Mouse (Mus musculus) gastrocnemius, postnatal 14 days (tissue): ENCODE data around the gene Icam2. TPM values are rescaled to one million over a fixed set of nuclear protein-coding genes. Genes with fewer than 3 reads are reported as not detected.

Experiments
- DNase-seq: peaks from one replicate; pipeline ENCODE4 v3.0.0; 2021; ENCODE audit warnings: mixed read lengths
- intact Hi-C: fragments of 180-260 bp; cut with DNase I; formaldehyde crosslinking; loops from one replicate; pipeline ENCODE4 v1.15.1; 2025; ENCODE audit warnings: low total_unique reads
- total RNA-seq, 2 experiments: library from RNA; stranded (reverse); gene quantifications; 2 replicates each; pipeline ENCODE4 v1.2.3; 2021

Icam2 gene
- total RNA-seq, 2 experiments from 2014 or later, result 11.7 to 12.2 TPM

DNA sequence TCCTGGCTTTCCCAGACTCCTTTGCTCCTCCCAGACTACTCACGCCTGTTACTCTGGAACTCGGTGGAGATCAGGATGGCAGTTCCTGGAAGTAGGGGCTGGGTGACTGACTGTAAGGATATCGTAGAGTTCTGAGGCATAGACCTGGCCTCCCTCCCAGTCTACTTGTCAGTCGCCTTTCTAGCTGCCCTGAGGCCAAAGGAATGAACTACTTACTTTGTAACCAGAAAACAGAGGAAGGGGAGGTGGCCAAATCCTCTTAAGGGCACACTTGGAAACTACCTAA, 5.4 kb upstream of the Icam2 start:
- no peak for DNase-seq
- intact Hi-C loops, result loop anchor here (5.0 kb wide), 1 partner anchor 91 kb away; the partner anchor contains the start of gene Gh

GRCm38 (mm10) chr11:106392597-106393330, 4.9 kb upstream of the Icam2 start:
- intact Hi-C loops, result loop anchor here (5.0 kb wide), 1 partner anchor 90 kb away; the partner anchor contains the start of gene Gh
- no peak for DNase-seq

DNA sequence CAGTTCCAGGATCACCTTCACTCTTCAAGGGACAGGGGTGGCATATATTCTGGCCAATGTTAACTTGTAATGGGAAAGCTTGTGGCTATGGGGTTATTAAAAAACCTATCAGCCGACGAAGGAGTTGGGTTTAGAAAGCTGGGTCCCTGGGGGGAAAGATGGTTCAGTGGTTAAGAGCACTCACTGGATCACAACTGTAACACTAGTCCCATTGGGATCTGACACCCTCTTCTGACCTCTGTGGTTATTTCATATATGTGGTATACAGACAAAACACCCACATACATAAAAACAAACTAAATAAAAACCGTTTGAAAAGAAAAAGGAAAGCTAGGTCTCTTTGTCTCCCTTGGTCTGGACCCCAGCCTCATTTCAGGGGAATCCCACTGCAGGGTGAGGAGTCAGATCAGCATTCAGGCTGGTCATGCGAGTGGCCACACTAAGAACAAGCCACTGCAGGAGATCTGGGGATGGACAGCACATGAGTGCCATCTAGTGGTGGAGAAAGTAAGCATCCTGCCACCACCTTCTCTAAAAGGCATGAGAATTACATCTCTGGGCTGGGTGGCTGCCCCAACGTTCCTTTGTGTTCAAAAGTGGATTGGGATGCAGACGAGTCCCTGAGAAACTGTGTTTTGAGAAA, 3.8 kb upstream of the Icam2 start:
- peak; percentile 60 for DNase-seq
- intact Hi-C loops, result loop anchor here (5.0 kb wide), 1 partner anchor 89 kb away; the partner anchor contains the start of gene Gh

DNA sequence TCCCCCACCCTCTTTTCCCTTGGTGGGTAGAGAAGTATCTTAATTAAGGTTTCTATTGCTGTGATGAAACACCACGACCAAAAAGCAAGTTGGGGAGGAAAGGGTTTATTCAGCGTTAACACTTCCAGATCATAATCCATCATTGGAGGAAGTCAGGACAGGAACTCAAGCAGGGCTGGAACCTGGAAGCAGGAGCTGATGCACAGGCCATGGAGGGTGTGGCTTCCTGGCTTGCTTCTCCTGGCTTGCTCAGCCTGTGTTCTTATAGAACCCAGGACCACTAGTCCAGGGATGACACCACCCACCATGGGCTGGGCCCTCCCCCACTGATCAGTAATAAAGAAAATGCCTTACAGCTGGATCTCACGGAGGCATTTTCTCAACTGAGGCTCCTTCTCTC, 2.9 kb upstream of the Icam2 start:
- no peak for DNase-seq
- intact Hi-C loops, result loop anchor here (5.0 kb wide), 1 partner anchor 88 kb away; the partner anchor contains the start of gene Gh

DNA sequence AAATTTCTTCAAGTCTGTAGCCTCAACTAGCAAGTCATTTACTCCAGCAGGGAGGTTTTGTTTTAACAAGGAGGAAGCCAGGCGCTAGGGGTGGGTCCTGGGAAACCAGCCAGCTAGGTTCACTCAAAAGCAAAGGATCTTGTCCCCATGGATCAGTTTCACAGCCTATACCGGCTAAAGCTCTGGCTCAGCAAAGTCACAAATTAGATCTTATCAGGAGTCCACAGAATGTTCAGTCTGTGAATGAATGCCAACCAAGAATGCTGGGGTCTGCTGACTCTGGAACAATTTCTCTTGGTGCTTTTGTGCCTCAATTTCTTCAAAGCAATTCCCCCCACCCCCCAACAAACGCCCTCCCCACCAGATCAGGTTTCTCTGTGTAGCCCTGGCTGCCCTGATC, 1.7 kb upstream of the Icam2 start:
- intact Hi-C loops, result loop anchor here (5.0 kb wide), 1 partner anchor 87 kb away; the partner anchor contains the start of gene Gh

GRCm38 (mm10) chr11:106387020-106387419, 855 bp downstream of the Icam2 start:
- intact Hi-C loops, result no loop called here
- DNase-seq, result no peak

More for the DNA sequence above, 1.7 kb upstream of the Icam2 start:
- no peak for DNase-seq

- DNase-seq, result no peak
- intact Hi-C loops, result no loop called here
These were observed 1.5 kb downstream of the Icam2 start for GRCm38 (mm10) chr11:106386409-106386808.

DNA sequence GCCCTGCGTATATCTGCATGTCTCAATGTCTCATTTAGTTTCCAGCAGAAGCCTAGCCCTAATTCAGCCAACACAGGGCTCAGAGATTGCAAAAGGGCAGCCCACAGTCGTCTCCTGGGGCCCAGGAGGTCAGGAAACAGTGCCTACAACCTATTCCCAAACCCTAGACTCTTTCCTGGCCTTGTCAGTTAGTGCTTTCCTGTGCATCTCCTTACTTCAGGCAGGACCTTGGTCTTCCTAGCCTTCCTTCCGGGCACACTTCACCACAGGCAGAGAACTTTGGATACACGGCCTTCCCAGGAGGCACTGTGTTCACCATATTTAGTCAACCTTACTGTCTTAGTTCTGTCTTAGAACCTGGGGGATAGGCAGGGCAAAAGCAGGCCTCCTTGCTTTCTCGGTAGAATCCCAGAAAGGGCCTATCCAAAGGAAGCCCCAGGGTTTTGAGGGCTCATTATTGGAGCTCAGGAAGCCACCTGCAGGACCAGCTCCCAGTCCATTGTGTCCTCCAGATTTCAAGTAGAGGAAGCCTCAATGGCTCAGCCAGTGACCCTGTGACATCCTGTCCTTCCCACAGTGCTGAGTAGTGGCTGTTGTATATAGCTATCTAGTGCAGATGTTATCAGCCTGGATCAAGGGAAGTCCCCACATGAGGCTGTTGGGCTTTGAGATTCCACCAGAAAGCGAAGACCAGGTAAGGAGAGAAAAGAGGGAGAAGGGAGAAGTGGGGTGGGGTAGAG, 4.7 kb downstream of the Icam2 start:
- intact Hi-C loops, result no loop called here
- no peak for DNase-seq

DNA sequence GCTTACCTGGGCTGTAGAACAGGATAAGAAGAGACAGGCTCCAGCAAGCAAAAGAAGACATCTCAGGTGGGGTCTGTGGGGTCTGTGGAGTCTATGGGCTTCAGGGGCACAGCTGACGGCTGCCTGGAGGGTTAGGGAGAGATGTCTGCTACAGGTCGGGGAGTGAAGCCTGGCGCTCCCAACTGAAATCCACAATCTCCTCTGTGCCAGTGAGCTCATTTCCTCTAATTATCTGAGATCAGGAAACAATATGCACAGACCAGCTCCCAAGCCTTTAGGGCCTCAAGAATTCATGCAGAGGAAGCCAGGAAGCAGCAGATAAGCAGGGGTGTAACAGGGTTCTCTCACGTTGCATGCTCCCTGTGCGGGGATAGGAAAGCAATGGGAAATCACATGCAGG, 5.5 kb downstream of the Icam2 start:
- intact Hi-C loops, result no loop called here
- no peak for DNase-seq

DNA sequence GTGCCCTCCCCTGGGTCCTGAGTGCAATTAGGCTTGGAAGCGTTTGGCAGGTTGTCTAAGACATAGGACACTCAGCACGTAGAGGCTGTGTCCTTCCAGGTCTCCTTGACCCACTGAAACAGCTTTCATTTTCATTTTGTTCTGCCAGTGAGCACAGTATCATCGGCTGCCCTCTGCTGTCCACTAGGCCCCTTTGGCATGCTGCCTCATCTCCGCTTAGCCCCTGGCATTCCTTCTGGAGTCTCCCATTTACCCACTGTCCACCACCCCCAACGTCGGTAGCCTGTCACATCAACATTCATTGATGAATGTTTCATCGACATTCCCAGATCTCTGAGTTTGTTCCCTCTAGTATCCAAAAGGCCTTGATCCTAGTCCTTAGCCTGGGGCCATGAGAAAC, 6.0 kb downstream of the Icam2 start:
- intact Hi-C loops, result no loop called here
- DNase-seq, result no peak

GRCm38 (mm10) chr11:106381011-106381410, 6.9 kb downstream of the Icam2 start:
- intact Hi-C loops, result no loop called here
- DNase-seq, result no peak

DNA sequence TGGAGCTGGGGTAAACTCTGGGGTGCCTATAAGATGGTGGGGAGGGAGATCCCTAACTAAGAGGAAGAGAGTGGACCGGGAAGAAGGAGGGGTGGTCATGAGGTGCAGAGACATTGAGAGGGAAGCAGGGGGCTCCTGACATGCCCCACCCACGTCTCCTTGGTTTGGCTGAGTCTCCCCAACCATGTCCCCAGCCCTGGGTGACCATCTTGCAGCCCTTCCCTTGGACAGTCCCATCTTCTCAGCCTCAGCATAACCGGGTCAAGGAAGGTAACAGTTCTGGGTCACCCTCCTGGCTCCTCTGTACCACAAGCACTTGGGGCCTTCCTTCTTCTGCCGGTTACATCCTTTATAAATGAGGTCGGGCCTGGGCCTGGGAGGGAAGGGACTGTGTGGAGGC, 12.9 kb downstream of the Icam2 start:
- intact Hi-C loops, result no loop called here
- no peak for DNase-seq

DNA sequence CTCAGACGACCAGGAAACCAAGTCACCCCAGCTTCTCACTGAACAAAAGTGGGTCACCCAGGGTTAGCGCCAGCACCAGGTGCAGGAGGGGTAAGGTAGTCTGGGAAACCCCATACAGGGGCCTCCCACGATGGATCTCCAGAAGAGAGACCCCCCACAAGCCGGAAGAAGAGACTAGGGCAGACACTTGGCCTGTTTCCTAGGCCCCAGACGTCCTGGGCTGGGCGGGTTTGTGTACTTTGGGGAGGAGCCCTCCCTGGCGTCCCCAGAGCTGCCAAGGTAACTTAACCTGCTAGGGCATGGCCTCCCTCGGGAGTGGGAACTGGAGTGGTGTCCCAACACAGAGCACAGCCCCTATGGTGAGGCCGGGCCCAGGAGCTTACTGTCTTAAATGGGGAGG, 13.3 kb downstream of the Icam2 start:
- DNase-seq, result no peak
- intact Hi-C loops, result no loop called here

- intact Hi-C loops, result no loop called here
- no peak for DNase-seq
These were observed 13.9 kb downstream of the Icam2 start for GRCm38 (mm10) chr11:106373998-106374397.

DNA sequence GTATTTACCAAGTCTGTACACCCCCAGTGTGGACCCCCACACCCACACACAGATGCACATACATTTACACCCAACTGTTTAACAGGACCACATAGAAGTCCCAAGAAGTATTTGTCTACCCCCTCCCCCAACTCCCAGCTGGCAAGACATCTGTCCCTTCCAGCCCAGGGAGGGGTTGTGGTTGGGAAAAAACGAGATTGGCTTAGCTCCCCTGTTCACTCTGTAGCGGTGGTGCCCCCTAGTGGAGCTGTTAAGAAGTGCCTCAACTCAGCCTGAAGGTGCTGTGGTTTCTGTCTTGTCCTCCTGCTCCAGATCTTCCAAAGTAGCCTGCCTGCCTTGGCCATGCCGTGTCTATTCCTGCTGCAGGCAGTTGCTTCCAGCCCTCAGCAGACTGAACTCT, 21.6 kb downstream of the Icam2 start:
- intact Hi-C loops, result loop anchor here (2.0 kb wide), 1 partner anchor 64 kb away; no protein-coding TSS in a partner anchor
- DNase-seq, result peak; percentile 85

GRCm38 (mm10) chr11:106365366-106365765, 22.5 kb downstream of the Icam2 start, which contains the start of gene Prr29:
Gene Prr29 (plus strand): TSS chr11:106365472.
- intact Hi-C loops, result no loop called here
- peak; percentile 66 for DNase-seq

- peak; percentile 75 for DNase-seq
- intact Hi-C loops, result no loop called here
These were observed 23.2 kb downstream of the Icam2 start for GRCm38 (mm10) chr11:106364712-106365111.

DNA sequence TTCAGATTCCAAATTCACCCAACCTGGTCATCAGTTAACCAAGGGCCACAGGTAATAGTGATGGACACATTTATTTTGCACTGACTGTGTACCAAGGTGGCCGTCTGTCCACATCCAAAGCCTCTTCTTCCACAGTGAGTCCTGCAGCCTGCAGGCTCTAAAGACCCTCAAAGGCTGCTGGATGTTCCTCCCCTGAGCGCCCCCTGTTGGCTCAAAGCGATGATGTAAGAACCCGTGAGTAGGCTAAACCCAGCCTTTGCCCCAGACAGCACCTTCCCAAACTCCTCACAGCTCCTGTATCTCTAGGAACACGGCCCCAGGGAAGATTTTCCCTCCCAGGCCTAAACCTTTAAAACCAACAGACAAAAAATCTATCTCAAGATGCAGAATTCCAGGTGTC, 28.5 kb downstream of the Icam2 start:
- DNase-seq, result no peak
- intact Hi-C loops, result no loop called here

DNA sequence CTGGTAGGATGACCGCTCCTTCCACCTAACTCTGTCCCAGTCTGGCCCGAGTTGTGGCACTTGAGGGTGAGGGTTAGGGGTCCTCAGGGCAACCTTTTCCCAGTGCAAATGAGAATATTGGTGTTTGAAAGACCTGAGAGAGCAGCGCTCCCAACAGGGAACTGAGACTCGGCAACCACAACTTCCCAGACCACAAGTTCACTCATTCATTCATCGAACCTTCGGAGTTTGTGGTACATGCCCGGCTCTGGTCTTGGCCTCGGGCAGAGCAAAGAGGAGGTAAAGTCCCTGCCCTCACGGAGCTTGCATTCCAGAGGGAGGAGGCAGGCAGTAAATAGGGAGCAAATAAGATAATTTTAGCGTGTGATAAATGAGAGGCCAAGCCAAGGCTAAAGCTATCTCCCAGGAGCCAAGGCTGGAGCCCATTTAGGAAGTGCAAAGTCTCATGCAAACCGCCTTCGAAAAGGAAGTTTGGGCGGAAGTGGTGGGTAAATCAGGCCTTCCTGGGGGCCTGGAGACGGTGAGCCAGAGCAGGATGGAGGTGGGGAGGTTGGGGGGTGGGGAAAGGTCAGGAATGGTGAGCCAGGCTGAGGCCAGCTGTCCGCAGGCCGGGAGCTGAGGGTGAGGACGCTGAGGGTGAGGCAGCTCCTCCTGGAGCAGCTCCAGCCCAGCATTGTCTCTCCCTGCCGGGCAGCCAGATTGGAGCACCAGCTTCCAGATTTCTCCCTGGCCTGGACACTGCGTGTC, 32.3 kb downstream of the Icam2 start:
- intact Hi-C loops, result no loop called here
- DNase-seq, result peak; percentile 48

DNA sequence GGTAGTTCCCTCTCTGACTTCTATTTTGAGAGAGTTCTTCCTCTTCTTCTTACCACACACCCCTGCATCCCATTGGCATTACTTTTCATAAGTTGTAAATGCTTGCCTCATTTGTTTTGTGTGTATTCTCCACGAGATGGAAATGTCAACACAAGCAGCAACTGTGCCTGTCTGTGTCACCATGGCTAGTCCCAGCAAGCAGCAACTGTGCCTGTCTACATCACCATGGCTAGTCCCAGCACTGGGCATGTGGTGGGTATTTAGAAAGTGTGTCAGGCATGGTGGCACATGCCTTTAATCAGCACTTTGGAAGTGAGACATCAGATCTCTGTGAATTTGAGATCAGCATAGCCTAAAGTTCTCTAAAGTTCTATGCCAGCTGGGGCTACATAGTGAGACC, 33.7 kb downstream of the Icam2 start:
- intact Hi-C loops, result no loop called here
- DNase-seq, result no peak
